Comparison of ENCODE assay signal across 8 mouse cellular contexts in genomic region chr4:108300670-108301373, GRCm38 (mm10). TPM values are rescaled to one million over a fixed set of nuclear protein-coding genes. Genes with fewer than 3 reads are reported as not detected.
DNase-seq lines count a peak whose midpoint lies in the region; ATAC-seq lines count a peak whose summit lies in the region.

Zyg11b (minus strand) TSS chr4:108301096.

- H3K4me2 ChIP-seq in hindbrain, embryonic 14.5 days (replicated peaks) = peak within 1 kb of the TSS; percentile 60

- DNase-seq in T-cell, adult 2 months (ENCODE audit: low spot score) = peak; percentile 85
- peak; percentile 93 to 96 for DNase-seq in cerebellum, postnatal 25 days
- peak; percentile 50 to 65 for DNase-seq in frontal cortex, postnatal 25 days (ENCODE audit: low spot score in 2 of 2)
- DNase-seq in hindbrain, embryonic 14.5 days (ENCODE audit: low spot score) = peak; percentile 89
- DNase-seq in left cerebral cortex, adult 18-20 months (ENCODE audit: low spot score in 2 of 2) = peak; percentile 77 to 85
- peak; percentile 89 for DNase-seq in right cerebral cortex, adult 18-20 months
- peak; percentile 59 for DNase-seq in urinary bladder, postnatal 10 days (ENCODE audit: low spot score)

- peak within 1 kb of the TSS; percentile 84 for H3K27ac ChIP-seq in hindbrain, embryonic 14.5 days
- H3K27ac ChIP-seq in macrophage = peak within 1 kb of the TSS; percentile 39

- peak within 1 kb of the TSS; percentile 97 for H3K9ac ChIP-seq in hindbrain, embryonic 14.5 days

- no peaks in the 10 kb centered on the region for H3K27me3 ChIP-seq in hindbrain, embryonic 14.5 days (ENCODE audit: control insufficient read depth, insufficient read depth, low read length)

- under 1% methylated on average over 32 of the region's 58 CpGs for WGBS in hindbrain, embryonic 14.5 days
- under 1% methylated on average over 54 of the region's 58 CpGs for WGBS in macrophage (ENCODE audit: missing documents)

- peaks cover 5% of the 10 kb centered on the region; the same call in 1 of the 2 replicates for H3K9me3 ChIP-seq in hindbrain, embryonic 14.5 days (ENCODE audit: control insufficient read depth, low read length)

- H3K4me3 ChIP-seq in hindbrain, embryonic 14.5 days (replicated peaks; ENCODE audit: low read length) = peak within 1 kb of the TSS; percentile 90
- H3K4me3 ChIP-seq in macrophage (ENCODE audit: inconsistent target) = peak within 1 kb of the TSS; percentile 79

- peak; percentile 96 for ATAC-seq in hindbrain, embryonic 14.5 days (ENCODE audit: low FRiP score)

- H3K4me1 ChIP-seq in hindbrain, embryonic 14.5 days (replicated peaks; ENCODE audit: control insufficient read depth, insufficient read depth, low read length) = peaks cover 19% of the 10 kb centered on the region

- peaks cover 48% of the 10 kb centered on the region for H3K79me2 ChIP-seq in macrophage (ENCODE audit: inconsistent target)

- H3K36me3 ChIP-seq in hindbrain, embryonic 14.5 days (replicated peaks; ENCODE audit: control insufficient read depth, insufficient read depth) = no peaks in the 10 kb centered on the region
- H3K36me3 ChIP-seq in macrophage (ENCODE audit: inconsistent target) = no peaks in the 10 kb centered on the region

RNA-seq across cellular contexts. Expression of gene Zyg11b, which starts in this region (rescaled TPM):
- 45.3 and 46.0 TPM in 2 replicates for polyA plus RNA-seq in hindbrain, embryonic 14.5 days (2014; fragmentation: Nextera tagmentation; extraction: Ambion mirVana)
- total RNA-seq in left cerebral cortex, adult 18-20 months (2021) = 10 to 100 TPM; 92.2 to 94.5 TPM
- total RNA-seq in macrophage (2018; cell fraction: chromatin; rRNA removed) = 10 to 100 TPM in 22 of 26 experiments, 1 to 10 TPM in 4; 4.2 to 36.7 (median 23.0) TPM
- total RNA-seq in macrophage (2018; cell fraction: cytosol; rRNA removed) = 10 to 100 TPM; 10.8 to 24.7 (median 20.3) TPM
- total RNA-seq in macrophage (2018; cell fraction: nucleus; rRNA removed) = 10 to 100 TPM in 23 of 26 experiments, 1 to 10 TPM in 3; 7.2 to 35.3 (median 22.4) TPM
- polyA plus RNA-seq in macrophage (2018) = 12.8 to 14.9 TPM (median 13.4 TPM) in 3 replicates

Comparison
In these comparisons a context has a peak if more than half of its experiments do, and no peak if none do; other contexts are left out.
1. Peak in every context shown above with its lines: DNase-seq, ATAC-seq, H3K4me3 ChIP-seq and H3K27ac ChIP-seq.